Mouse (Mus musculus) layer of hippocampus, postnatal 25 days (tissue): Measurements from ENCODE around the gene Ahdc1. TPM values are rescaled to one million over a fixed set of nuclear protein-coding genes. Genes with fewer than 3 reads are reported as not detected.

Source experiments
- DNase-seq, 2 experiments: peaks; one replicate each; pipeline ENCODE4 v3.0.0; 2022; ENCODE audit warnings: mixed read lengths in 2 of 2, low spot score in 1 of 2; ENCODE audit errors: extremely low spot score in 1 of 2
- total RNA-seq, 2 experiments: library from RNA; stranded (reverse); gene quantifications; 2 replicates each; pipeline ENCODE4 v1.2.3; 2021

Ahdc1 gene
- total RNA-seq, 2 experiments from 2014 or later: 96.9 to 109 TPM

GRCm38 (mm10) chr4:133035946-133036345 lies 24.9 kb downstream of the Ahdc1 start:
- DNase-seq: no peak

- DNase-seq: no peak
These were observed 26.2 kb downstream of the Ahdc1 start for GRCm38 (mm10) chr4:133037293-133037692.

GRCm38 (mm10) chr4:133037798-133038197 lies 26.7 kb downstream of the Ahdc1 start:
- DNase-seq: no peak

GRCm38 (mm10) chr4:133038521-133039115 lies 27.6 kb downstream of the Ahdc1 start:
- DNase-seq: no peak

GRCm38 (mm10) chr4:133039116-133039819 lies 28.2 kb downstream of the Ahdc1 start:
- no peak for DNase-seq

GRCm38 (mm10) chr4:133039832-133040231 lies 28.8 kb downstream of the Ahdc1 start:
- DNase-seq: no peak

GRCm38 (mm10) chr4:133040241-133040904 lies 29.3 kb downstream of the Ahdc1 start:
- no peak for DNase-seq

GRCm38 (mm10) chr4:133042244-133042643 lies 31.2 kb downstream of the Ahdc1 start:
- no peak for DNase-seq

GRCm38 (mm10) chr4:133042651-133043635 lies 31.9 kb downstream of the Ahdc1 start:
- no peak for DNase-seq

GRCm38 (mm10) chr4:133043798-133044646 lies 33.0 kb downstream of the Ahdc1 start:
- no peak for DNase-seq

GRCm38 (mm10) chr4:133044647-133045094 lies 33.6 kb downstream of the Ahdc1 start:
- no peak for DNase-seq

- DNase-seq: no peak
These were observed 34.9 kb downstream of the Ahdc1 start for GRCm38 (mm10) chr4:133045771-133046474.

- DNase-seq: no peak
These were observed 35.8 kb downstream of the Ahdc1 start for GRCm38 (mm10) chr4:133046691-133047352.

- no peak for DNase-seq
These were observed 36.5 kb downstream of the Ahdc1 start for GRCm38 (mm10) chr4:133047353-133048105.

- no peak for DNase-seq
These were observed 38.2 kb downstream of the Ahdc1 start for GRCm38 (mm10) chr4:133049071-133049920.

GRCm38 (mm10) chr4:133050196-133050836 lies 39.3 kb downstream of the Ahdc1 start:
- no peak for DNase-seq
